Mouse (Mus musculus) C2C12 (cell line): ENCODE results near the gene Plcg2.

Experiments
- CEBPB ChIP-seq: IDR thresholded peaks from one replicate; pipeline ENCODE4 v1.6.1; 2011; ENCODE audit warnings: low read depth, mild to moderate bottlenecking, control low read depth, moderate library complexity
- CTCF ChIP-seq: IDR thresholded peaks from one replicate; pipeline ENCODE4 v1.5.1; 2011; ENCODE audit not compliant: control insufficient read depth, insufficient read depth, insufficient read length
- MAX ChIP-seq: IDR thresholded peaks from one replicate; pipeline ENCODE4 v1.6.1; 2011; ENCODE audit warnings: mild to moderate bottlenecking, control low read depth

- TF ChIP-seq CTCF, result no peak
- TF ChIP-seq MAX, result no peak
- TF ChIP-seq CEBPB, result no peak
Measured at GRCm38 (mm10) chr8:117676460-117676859, 178.4 kb downstream of the Plcg2 start.
